Mouse (Mus musculus): ENCODE results near the gene Hist1h2ai. TPM values are rescaled to one million over a fixed set of nuclear protein-coding genes. Genes with fewer than 3 reads are reported as not detected.
A peak's percentile ranks its signal among the peaks of the same experiment; 100 is the strongest.
"Not testable (repeated sequence)": the region's sequence is repeated elsewhere in the genome, so short reads cannot be mapped to it uniquely, and the experiment has no call there.

Gene Hist1h2ai
- polyA plus RNA-seq, 1 experiment from 2014 or later: 16.2 TPM

GRCm38 (mm10) chr13:21734906-21735767, 18.9 kb downstream of the Hist1h2ai start, which contains the start of gene Hist1h4j:
Gene Hist1h4j (plus strand): TSS chr13:21735064.
- not testable (repeated sequence) for H3K27me3 ChIP-seq (replicated peaks); H3K36me3 ChIP-seq; H3K9me3 ChIP-seq; H3K4me1 ChIP-seq
- H3K4me2 ChIP-seq (replicated peaks): peak within 1 kb of the TSS; percentile 63
- WGBS: under 1% methylated on average over 44 of the region's 56 CpGs
- H3K9ac ChIP-seq: peak within 1 kb of the TSS; percentile 57
- H3K27ac ChIP-seq: peak within 1 kb of the TSS; percentile 90
- ATAC-seq (ENCODE audit: low FRiP score, low read depth): peak; percentile 92
- peak within 1 kb of the TSS; percentile 40 for H3K4me3 ChIP-seq

DNA sequence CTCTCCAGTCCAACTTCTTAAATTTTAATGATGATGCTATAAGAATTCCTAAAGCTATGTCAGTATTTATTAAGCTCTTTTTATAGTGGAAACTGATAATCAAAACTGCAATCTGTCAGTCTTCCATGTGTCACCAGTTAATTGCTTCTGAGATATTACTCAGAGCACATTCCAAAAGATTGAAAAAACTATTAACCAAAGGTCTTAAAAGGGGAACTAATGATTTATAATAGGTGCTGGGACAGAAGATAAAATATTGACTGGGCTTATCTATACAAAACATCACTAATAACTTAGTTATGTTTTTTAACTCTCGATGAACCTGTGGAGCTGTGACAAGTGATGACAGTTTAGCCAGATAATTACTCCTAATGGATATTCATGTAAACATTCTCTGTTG, 28.8 kb downstream of the Hist1h2ai start:
- Histone ChIP-seq H3K4me1 (peaks cover 9% of the 10 kb centered on the region), H3K36me3 (no peaks in the 10 kb centered on the region), H3K27me3 (replicated peaks) (no peaks in the 10 kb centered on the region), H3K4me2 (replicated peaks) (no peak overlapping the region), H3K9me3 (no peaks in the 10 kb centered on the region), H3K9ac (no peak overlapping the region), H3K27ac (no peak overlapping the region), H3K4me3 (no peak overlapping the region)
- 98% methylated on average over 1 of the region's 1 CpGs for WGBS
- no peak for ATAC-seq (ENCODE audit: low FRiP score, low read depth)

DNA sequence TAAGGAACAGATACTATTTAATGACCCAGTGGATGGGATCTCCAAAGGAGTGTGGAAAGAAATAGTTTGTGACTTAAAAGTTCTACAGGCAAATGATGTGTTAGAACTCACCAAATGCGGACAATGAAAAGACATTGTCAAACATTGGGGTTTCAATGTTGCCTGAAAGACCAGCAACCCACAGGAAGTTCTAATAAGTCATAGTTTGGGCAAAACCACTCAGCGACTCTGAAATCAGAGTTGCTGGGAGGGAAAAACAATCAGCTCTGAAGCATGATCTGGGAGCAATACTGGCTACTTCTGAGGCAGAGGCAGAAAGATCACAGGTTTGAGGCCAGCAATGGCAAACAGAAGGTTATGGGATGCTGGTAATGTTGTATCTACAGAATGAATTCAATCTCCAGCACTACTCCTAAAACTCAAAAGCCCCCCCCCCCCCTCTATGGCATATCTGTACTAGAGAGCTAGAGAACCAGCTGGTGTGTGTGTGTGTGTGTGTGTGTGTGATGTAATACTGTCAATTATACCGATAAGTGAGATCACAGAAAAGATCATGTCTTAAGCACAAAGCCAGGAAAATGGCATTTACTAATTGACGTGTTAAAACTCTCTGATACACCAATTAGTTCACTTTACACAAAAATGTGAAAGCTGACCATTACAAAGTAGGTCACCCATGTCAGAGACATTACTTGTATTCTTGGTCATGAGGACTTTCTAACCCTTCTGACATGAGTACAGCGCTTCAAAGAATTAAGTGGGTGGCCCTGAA, 33.4 kb downstream of the Hist1h2ai start:
- no peak; the same call in 1 of the 2 replicates for ATAC-seq (ENCODE audit: low FRiP score, low read depth)
- Histone ChIP-seq H3K27me3 (replicated peaks) (no peaks in the 10 kb centered on the region), H3K9ac (peak overlapping the region; percentile 68), H3K4me2 (replicated peaks) (peak overlapping the region; percentile 85), H3K36me3 (no peaks in the 10 kb centered on the region), H3K27ac (0 out of 2 replicates have a peak overlapping the region, but pooled peaks have one; percentile 16), H3K4me3 (peak overlapping the region; percentile 51), H3K9me3 (no peaks in the 10 kb centered on the region), H3K4me1 (peaks cover 12% of the 10 kb centered on the region)
- 3% methylated on average over 5 of the region's 5 CpGs for WGBS

DNA sequence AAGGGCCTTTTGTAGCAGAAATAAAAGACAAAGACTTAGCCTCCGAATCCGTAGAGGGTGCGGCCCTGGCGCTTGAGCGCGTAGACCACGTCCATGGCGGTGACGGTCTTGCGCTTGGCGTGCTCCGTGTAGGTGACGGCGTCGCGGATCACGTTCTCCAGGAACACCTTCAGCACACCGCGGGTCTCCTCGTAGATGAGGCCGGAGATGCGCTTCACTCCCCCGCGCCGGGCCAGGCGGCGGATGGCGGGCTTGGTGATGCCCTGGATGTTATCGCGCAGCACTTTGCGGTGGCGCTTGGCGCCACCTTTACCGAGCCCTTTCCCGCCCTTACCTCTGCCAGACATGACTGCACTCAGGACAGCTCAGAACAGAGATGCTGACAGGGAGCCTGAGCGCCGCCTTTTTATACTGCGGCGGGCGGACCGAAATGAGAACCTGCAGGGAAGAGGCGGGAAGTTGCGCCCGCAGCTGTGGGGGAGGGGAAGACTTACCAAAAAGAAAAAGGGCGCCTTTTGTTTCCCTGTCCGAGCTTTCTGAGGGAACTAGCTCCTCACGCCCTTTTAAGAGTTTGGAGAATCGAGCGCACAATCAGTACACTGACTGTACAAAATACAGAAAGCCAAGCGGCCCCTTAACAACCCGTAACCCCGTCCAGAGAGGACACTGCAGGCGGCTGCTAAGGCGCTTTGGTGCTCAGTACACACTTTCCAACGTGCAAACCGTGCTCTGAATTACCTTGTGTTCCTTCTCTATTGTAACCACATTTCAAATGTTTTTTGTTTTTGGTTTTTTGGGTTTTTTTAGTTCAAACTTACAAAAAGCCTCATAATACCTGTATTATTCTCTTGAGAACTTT, 34.2 kb downstream of the Hist1h2ai start, which contains the start of gene Hist1h4k:
TSS of gene Hist1h4k (minus strand) at position 347 of the 859 bp plus-strand sequence.
- peak within 1 kb of the TSS; percentile 68 for H3K9ac ChIP-seq
- H3K4me1 ChIP-seq: peaks cover 12% of the 10 kb centered on the region
- under 1% methylated on average over 47 of the region's 56 CpGs for WGBS
- not testable (repeated sequence) for H3K36me3 ChIP-seq; H3K27me3 ChIP-seq (replicated peaks); H3K9me3 ChIP-seq
- ATAC-seq (ENCODE audit: low FRiP score, low read depth): peak; percentile 79
- peak within 1 kb of the TSS; percentile 85 for H3K4me2 ChIP-seq (replicated peaks)
- H3K27ac ChIP-seq: peak within 1 kb of the TSS; percentile 72; the same call in 1 of the 2 replicates
- peak within 1 kb of the TSS; percentile 51 for H3K4me3 ChIP-seq

DNA sequence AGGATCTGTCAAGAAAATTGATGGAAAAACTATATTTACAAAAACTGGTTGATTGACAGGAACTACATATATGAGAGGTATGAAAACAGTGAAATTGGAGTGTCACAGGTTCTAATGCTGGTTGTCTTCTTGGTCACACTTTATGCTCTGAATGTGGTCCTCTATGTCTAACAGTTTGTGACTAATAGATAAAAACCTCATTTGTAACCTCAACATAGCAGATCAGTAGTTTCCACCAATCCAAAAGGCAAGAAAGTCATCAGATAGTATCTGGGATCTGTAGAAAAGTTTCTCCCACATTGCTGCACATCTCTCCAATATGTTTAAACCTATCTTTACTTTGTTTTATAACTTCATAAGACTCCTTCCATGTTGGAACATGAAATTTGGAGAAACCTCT, 35.2 kb downstream of the Hist1h2ai start:
- no peaks in the 10 kb centered on the region for H3K36me3 ChIP-seq
- H3K9me3 ChIP-seq: no peaks in the 10 kb centered on the region
- H3K27me3 ChIP-seq (replicated peaks): no peaks in the 10 kb centered on the region
- no peak for ATAC-seq (ENCODE audit: low FRiP score, low read depth)
- H3K4me1 ChIP-seq: peaks cover 12% of the 10 kb centered on the region
- peak overlapping the region; percentile 25; the same call in 1 of the 2 replicates for H3K4me2 ChIP-seq (replicated peaks)
- H3K27ac ChIP-seq: no peak overlapping the region
- H3K9ac ChIP-seq: no peak overlapping the region
- H3K4me3 ChIP-seq: no peak overlapping the region

- ATAC-seq (ENCODE audit: low FRiP score, low read depth): no peak
- Histone ChIP-seq H3K27ac (no peak overlapping the region), H3K9ac (no peak overlapping the region), H3K4me1 (peaks cover 12% of the 10 kb centered on the region), H3K4me3 (no peak overlapping the region), H3K4me2 (replicated peaks) (peak overlapping the region; percentile 67; the same call in 1 of the 2 replicates), H3K36me3 (no peaks in the 10 kb centered on the region), H3K27me3 (replicated peaks) (no peaks in the 10 kb centered on the region), H3K9me3 (no peaks in the 10 kb centered on the region)
- 79% methylated on average over 3 of the region's 3 CpGs for WGBS
These were observed 35.6 kb downstream of the Hist1h2ai start for GRCm38 (mm10) chr13:21751827-21752226.

DNA sequence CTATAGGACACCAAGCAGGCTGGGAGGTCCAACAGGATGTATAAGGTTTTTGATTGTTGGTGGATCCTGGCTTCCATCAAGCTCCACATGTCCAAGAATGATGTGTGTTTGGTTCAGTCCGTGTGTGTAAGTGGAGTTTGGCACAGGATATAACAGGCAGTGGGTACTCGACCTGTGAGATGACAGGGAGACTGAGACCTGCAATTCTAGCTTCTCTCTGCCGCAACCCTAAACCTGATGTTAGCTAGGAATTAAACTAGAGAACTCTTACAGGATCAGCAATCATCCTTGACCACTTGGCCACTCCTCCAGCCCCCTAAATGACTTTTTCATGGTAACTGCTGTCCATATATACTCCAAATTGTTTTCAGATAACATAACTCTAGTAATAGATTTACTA, 36.1 kb downstream of the Hist1h2ai start:
- H3K9ac ChIP-seq: no peak overlapping the region
- 43% methylated on average over 3 of the region's 3 CpGs for WGBS
- no peaks in the 10 kb centered on the region for H3K9me3 ChIP-seq
- ATAC-seq (ENCODE audit: low FRiP score, low read depth): no peak
- peak overlapping the region; percentile 67 for H3K4me2 ChIP-seq (replicated peaks)
- no peak overlapping the region for H3K4me3 ChIP-seq
- no peaks in the 10 kb centered on the region for H3K27me3 ChIP-seq (replicated peaks)
- H3K36me3 ChIP-seq: no peaks in the 10 kb centered on the region
- peaks cover 12% of the 10 kb centered on the region for H3K4me1 ChIP-seq
- no peak overlapping the region for H3K27ac ChIP-seq

GRCm38 (mm10) chr13:21753051-21753523, 36.9 kb downstream of the Hist1h2ai start:
- H3K36me3 ChIP-seq: no peaks in the 10 kb centered on the region
- H3K27me3 ChIP-seq (replicated peaks): no peaks in the 10 kb centered on the region
- no peak for ATAC-seq (ENCODE audit: low FRiP score, low read depth)
- peak overlapping the region; percentile 67 for H3K4me2 ChIP-seq (replicated peaks)
- WGBS: 2% methylated on average over 10 of the region's 10 CpGs
- H3K4me3 ChIP-seq: peak overlapping the region; percentile 43
- H3K9ac ChIP-seq: peak overlapping the region; percentile 55
- H3K4me1 ChIP-seq: peaks cover 12% of the 10 kb centered on the region
- peak overlapping the region; percentile 84 for H3K27ac ChIP-seq
- no peaks in the 10 kb centered on the region for H3K9me3 ChIP-seq

- H3K27me3 ChIP-seq (replicated peaks); H3K9me3 ChIP-seq; H3K36me3 ChIP-seq: not testable (repeated sequence)
- H3K4me2 ChIP-seq (replicated peaks): peak within 1 kb of the TSS; percentile 67
- H3K27ac ChIP-seq: peak within 1 kb of the TSS; percentile 84
- H3K4me3 ChIP-seq: peak within 1 kb of the TSS; percentile 43
- H3K9ac ChIP-seq: peak within 1 kb of the TSS; percentile 55
- H3K4me1 ChIP-seq: peaks cover 12% of the 10 kb centered on the region
- under 1% methylated on average over 50 of the region's 50 CpGs for WGBS
- ATAC-seq (ENCODE audit: low FRiP score, low read depth): peak; percentile 93
These were observed 37.5 kb downstream of the Hist1h2ai start, which contains the start of the genes Hist1h2ak and Hist1h2bn for GRCm38 (mm10) chr13:21753524-21754285. Gene Hist1h2ak (minus strand): TSS chr13:21753827. Gene Hist1h2bn (plus strand): TSS chr13:21754123.

DNA sequence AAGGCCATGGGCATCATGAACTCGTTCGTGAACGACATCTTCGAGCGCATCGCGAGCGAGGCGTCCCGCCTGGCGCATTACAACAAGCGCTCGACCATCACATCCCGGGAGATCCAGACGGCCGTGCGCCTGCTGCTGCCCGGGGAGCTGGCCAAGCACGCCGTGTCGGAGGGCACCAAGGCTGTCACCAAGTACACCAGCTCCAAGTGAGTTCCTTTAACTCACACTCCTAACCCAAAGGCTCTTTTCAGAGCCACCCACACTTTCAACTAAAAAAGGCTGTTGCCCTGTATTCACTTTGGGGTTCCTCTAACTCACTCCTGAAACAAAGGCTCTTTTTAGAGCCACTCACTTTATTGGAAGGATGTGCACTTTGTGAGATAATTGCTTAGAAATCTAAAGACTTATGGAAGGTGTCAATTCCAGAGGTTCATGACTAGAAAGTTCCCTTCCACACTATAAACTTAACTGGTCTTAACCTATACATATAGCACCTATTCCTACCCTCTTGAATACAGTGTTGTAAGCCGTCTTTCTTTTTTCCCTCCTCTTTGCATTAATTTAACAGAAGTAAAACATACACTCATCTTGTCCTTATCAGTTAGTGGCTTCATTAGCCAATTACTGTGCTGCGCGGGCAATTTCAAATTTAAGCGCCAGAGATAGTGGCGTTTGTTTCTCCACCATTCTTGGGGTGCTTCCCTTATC, 38.2 kb downstream of the Hist1h2ai start:
- peak overlapping the region; percentile 35 for H3K4me3 ChIP-seq
- peak overlapping the region; percentile 50; the same call in 1 of the 2 replicates for H3K27ac ChIP-seq
- H3K9ac ChIP-seq: peak overlapping the region; percentile 52
- not testable (repeated sequence) for H3K4me1 ChIP-seq; H3K36me3 ChIP-seq; H3K27me3 ChIP-seq (replicated peaks); H3K9me3 ChIP-seq
- peak; percentile 11 for ATAC-seq (ENCODE audit: low FRiP score, low read depth)
- WGBS: 0% methylated on average over 26 of the region's 26 CpGs
- peak overlapping the region; percentile 67 for H3K4me2 ChIP-seq (replicated peaks)

Data from neural tube, embryonic 12.5 days (tissue).